Mouse (Mus musculus): ENCODE measurements at regions not wholly inside any gene's neighbourhood (a gene's known extent, or its start where the extent isn't known, plus 50 kb on each side); places are given as distances from the start of the nearest gene placed in this dataset.
"Not testable (repeated sequence)": the region's sequence is repeated elsewhere in the genome, so short reads cannot be mapped to it uniquely, and the experiment has no call there.

DNA sequence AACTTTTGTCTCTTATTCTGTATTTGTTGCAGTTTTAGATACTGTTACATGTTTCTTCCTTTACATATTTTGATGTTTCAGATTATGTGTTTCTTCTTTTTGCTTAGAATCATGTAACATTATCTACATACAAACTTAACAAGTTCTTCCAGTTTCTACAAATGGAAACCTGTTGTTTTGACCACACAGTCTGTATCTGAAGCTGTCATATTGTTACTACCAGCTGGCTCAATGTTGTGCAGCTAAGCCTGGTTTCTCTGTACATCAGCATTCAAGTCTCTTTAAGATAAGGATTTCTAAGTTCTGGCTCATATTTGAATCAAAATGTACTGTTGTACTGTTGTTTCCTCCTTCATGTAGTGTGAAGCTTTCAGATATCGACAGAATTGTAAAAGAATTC is 65.4 kb upstream of the Vps41 start:
- H3K27ac ChIP-seq = no peak overlapping the region
- H3K4me3 ChIP-seq (replicated peaks; ENCODE audit: low read depth, low read length) = no peak overlapping the region
- no peak overlapping the region for H3K4me2 ChIP-seq (ENCODE audit: low read length)
- H3K9ac ChIP-seq (ENCODE audit: low read depth, low read length) = no peak overlapping the region
- H3K36me3 ChIP-seq (ENCODE audit: insufficient read depth, low read length) = no peaks in the 10 kb centered on the region
- no peak for TF ChIP-seq CTCF (IDR thresholded peaks at IDR 0.05; ENCODE audit: low read depth)
- DNase-seq (ENCODE audit: low spot score) (no peak), ATAC-seq (replicated peaks; ENCODE audit: low FRiP score, low read depth) (no peak)
- H3K27me3 ChIP-seq (ENCODE audit: insufficient read depth, low read length) = no peaks in the 10 kb centered on the region
- WGBS = 86% methylated on average over 1 of the region's 1 CpGs
- no peaks in the 10 kb centered on the region for H3K4me1 ChIP-seq (replicated peaks; ENCODE audit: insufficient read depth, low read length)
- H3K9me3 ChIP-seq (replicated peaks; ENCODE audit: low read length) = no peaks in the 10 kb centered on the region

DNA sequence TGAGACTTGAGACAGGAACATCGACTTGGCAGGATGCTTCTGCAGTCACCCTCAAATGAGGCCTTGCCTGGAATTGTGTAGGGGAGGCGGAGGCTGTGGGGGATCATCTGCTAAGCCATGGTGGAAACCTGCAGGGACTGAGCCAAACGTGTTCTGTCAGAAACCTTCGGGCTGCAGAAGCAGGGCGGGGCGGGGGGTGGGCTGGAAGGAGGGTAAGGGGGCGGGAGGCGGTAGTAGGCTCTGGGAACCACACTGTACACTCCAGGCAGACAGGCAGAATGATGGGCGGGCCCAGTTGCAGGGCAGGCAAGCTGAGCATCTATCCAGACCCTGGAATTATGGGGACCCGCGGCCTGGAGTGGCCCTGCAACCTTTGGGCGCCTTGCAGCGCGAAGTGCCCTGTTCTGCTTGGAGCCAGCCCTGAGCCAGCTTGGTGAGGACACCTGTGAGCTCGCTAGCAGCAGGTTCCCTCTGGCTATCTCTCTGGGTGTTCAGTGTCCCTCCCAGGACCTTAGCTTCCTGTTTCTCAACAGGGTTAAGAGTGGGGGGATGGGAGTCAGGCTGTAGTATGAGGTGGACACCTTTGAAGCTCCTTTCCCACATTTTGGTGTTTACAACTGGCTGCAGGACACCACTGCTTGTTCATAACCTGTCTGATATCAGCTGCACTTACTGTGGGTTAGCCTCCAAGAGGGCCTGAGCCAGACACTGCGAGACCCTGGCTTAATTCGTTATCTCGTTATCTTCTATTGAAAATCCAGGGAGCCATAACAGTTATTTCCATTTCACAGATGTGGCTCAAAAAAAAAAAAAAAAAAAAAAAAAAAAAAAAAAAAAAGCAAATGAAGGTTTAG is 102.1 kb upstream of the Vps41 start:
- H3K9me3 ChIP-seq (replicated peaks; ENCODE audit: low read length) = no peaks in the 10 kb centered on the region
- peak; percentile 54 for ATAC-seq (replicated peaks; ENCODE audit: low FRiP score, low read depth)
- H3K36me3 ChIP-seq (ENCODE audit: insufficient read depth, low read length) = no peaks in the 10 kb centered on the region
- H3K9ac ChIP-seq (ENCODE audit: low read depth, low read length) = no peak overlapping the region
- no peak overlapping the region for H3K27ac ChIP-seq
- H3K27me3 ChIP-seq (ENCODE audit: insufficient read depth, low read length) = no peaks in the 10 kb centered on the region
- no peaks in the 10 kb centered on the region for H3K4me1 ChIP-seq (replicated peaks; ENCODE audit: insufficient read depth, low read length)
- no peak for DNase-seq (ENCODE audit: low spot score)
- WGBS = 16% methylated on average over 18 of the region's 18 CpGs
- H3K4me3 ChIP-seq (replicated peaks; ENCODE audit: low read depth, low read length) = no peak overlapping the region
- H3K4me2 ChIP-seq (ENCODE audit: low read length) = 0 out of 2 replicates have a peak overlapping the region, but pooled peaks have one; percentile 27
- TF ChIP-seq CTCF (IDR thresholded peaks at IDR 0.05; ENCODE audit: low read depth) = no peak

DNA sequence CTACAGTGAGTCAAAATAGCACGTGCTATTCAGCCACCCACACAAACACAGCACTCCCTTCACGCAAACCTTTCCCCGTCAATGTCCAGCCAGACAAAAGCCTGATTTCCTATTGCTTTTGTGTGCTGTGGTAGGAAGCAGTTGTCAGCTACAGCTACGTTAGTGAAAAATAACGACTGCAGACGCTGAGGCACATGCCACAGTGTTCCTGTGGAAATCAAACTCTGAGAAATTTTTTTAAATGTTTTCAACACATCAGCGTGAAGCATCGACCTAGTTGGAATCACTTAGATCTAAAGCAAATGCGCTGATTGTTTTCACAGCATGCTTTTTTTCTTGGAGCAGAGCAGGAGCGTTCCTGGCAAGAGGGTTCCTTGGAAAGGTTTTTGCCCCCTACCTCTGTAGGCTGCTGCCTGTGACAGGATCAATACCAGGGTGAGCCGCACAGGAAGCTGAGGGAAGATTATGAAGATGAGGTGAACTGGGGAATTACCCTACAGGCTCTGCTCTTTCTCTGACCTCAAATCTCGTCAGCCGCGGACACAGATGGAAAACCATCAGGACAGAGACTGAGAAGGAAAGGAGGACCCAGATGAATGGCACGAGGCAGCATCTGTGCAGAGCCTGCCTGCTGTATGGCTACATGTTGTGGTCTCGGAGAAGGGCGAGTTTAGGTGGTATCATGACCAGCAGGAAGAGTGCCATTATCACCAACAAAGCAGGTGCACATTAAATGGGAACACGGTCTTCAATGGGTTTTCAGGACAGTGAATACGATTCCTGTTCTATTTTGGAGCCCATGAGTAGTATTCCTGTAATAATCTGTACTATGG is 136.2 kb upstream of the Vps41 start:
- H3K36me3 ChIP-seq (ENCODE audit: insufficient read depth, low read length) = no peaks in the 10 kb centered on the region
- no peak overlapping the region for H3K9ac ChIP-seq (ENCODE audit: low read depth, low read length)
- no peak overlapping the region for H3K27ac ChIP-seq
- DNase-seq (ENCODE audit: low spot score) (no peak), ATAC-seq (replicated peaks; ENCODE audit: low FRiP score, low read depth) (no peak)
- no peaks in the 10 kb centered on the region for H3K27me3 ChIP-seq (ENCODE audit: insufficient read depth, low read length)
- WGBS = 58% methylated on average over 19 of the region's 19 CpGs
- H3K4me2 ChIP-seq (ENCODE audit: low read length) = no peak overlapping the region
- H3K4me3 ChIP-seq (replicated peaks; ENCODE audit: low read depth, low read length) = no peak overlapping the region
- no peaks in the 10 kb centered on the region for H3K4me1 ChIP-seq (replicated peaks; ENCODE audit: insufficient read depth, low read length)
- no peaks in the 10 kb centered on the region for H3K9me3 ChIP-seq (replicated peaks; ENCODE audit: low read length)
- TF ChIP-seq CTCF (IDR thresholded peaks at IDR 0.05; ENCODE audit: low read depth) = no peak

DNA sequence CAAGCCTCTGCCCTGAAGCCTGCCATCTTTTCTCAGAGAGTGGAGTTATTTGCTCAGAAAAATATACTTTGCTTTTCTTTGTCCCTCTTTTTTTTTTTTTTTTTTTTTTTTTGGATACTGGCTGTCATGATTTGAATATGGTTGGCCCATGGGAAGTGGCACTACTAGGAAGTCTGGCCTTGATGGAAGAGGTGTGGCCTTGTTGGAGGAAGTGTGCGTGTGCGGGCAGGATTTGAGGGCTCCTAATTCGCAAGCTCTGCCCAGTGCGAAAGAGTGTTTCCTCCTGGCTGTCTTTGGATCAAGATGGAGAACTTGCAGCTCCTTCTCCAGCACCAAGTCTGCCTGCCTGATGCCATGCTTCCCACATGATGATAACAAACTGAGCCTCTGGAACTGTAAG is 141.1 kb upstream of the Vps41 start:
- no peak for ATAC-seq (replicated peaks; ENCODE audit: low FRiP score, low read depth)
- no peak for TF ChIP-seq CTCF (IDR thresholded peaks at IDR 0.05; ENCODE audit: low read depth)
- WGBS = 74% methylated on average over 4 of the region's 4 CpGs

DNA sequence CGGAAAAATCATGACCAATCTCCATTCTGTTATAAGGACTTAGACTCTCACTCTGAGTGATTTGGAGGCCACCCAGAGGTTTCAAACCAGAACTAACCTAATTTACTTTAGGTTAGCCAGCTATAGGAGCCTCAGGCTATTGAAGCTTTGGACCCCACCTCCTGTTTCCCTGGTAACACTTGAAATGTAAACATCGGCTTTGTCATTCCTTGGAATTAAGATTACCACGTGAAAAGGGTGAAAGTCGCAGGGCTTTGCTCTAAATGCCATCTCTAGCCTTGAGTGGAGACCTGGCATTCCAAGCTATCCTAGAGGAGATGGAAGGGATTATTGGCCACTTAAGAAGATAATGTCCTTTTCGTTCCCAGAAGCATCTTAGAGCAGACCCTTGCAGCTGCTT is 141.5 kb upstream of the Vps41 start:
- 13% methylated on average over 5 of the region's 5 CpGs for WGBS
- Histone ChIP-seq H3K4me1 (replicated peaks; ENCODE audit: insufficient read depth, low read length) (no peaks in the 10 kb centered on the region), H3K4me3 (replicated peaks; ENCODE audit: low read depth, low read length) (no peak overlapping the region), H3K9me3 (replicated peaks; ENCODE audit: low read length) (no peaks in the 10 kb centered on the region), H3K27me3 (ENCODE audit: insufficient read depth, low read length) (no peaks in the 10 kb centered on the region), H3K9ac (ENCODE audit: low read depth, low read length) (no peak overlapping the region), H3K27ac (no peak overlapping the region), H3K4me2 (ENCODE audit: low read length) (no peak overlapping the region), H3K36me3 (ENCODE audit: insufficient read depth, low read length) (no peaks in the 10 kb centered on the region)
- DNase-seq (ENCODE audit: low spot score) = no peak
- ATAC-seq (replicated peaks; ENCODE audit: low FRiP score, low read depth) = no peak
- no peak for TF ChIP-seq CTCF (IDR thresholded peaks at IDR 0.05; ENCODE audit: low read depth)

More for the DNA sequence above, 141.1 kb upstream of the Vps41 start:
- no peaks in the 10 kb centered on the region for H3K9me3 ChIP-seq (replicated peaks; ENCODE audit: low read length)
- no peak overlapping the region for H3K4me2 ChIP-seq (ENCODE audit: low read length)
- H3K27me3 ChIP-seq (ENCODE audit: insufficient read depth, low read length) = no peaks in the 10 kb centered on the region
- no peak overlapping the region for H3K4me3 ChIP-seq (replicated peaks; ENCODE audit: low read depth, low read length)
- H3K36me3 ChIP-seq (ENCODE audit: insufficient read depth, low read length) = no peaks in the 10 kb centered on the region
- no peak overlapping the region for H3K9ac ChIP-seq (ENCODE audit: low read depth, low read length)
- H3K27ac ChIP-seq = no peak overlapping the region
- no peak for DNase-seq (ENCODE audit: low spot score)
- no peaks in the 10 kb centered on the region for H3K4me1 ChIP-seq (replicated peaks; ENCODE audit: insufficient read depth, low read length)

DNA sequence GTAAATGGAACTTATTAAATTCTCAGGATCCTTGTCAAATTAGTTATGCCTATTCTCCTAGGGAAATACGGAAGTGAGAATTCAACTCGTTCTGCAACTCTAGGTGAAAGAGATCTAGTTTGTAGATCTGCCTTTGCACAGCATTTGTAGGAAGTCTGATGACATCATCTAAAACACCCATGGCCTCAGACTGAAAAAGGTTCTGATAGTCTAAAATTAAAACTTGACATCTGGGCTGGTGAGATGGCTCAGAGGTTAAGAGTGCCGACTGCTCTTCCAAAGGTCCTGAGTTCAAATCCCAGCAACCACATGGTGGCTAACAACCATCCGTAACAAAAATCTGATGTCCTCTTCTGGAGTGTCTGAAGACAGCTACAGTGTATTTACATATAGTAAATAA is 144.5 kb upstream of the Pou6f2 start:
- not testable (repeated sequence) for H3K9me3 ChIP-seq (replicated peaks; ENCODE audit: low read length); ATAC-seq (replicated peaks; ENCODE audit: low FRiP score, low read depth); H3K4me1 ChIP-seq (replicated peaks; ENCODE audit: insufficient read depth, low read length); H3K4me3 ChIP-seq (replicated peaks; ENCODE audit: low read depth, low read length); H3K27me3 ChIP-seq (ENCODE audit: insufficient read depth, low read length); H3K4me2 ChIP-seq (ENCODE audit: low read length); H3K27ac ChIP-seq; H3K36me3 ChIP-seq (ENCODE audit: insufficient read depth, low read length); H3K9ac ChIP-seq (ENCODE audit: low read depth, low read length); DNase-seq (ENCODE audit: low spot score)
- 84% methylated on average over 4 of the region's 4 CpGs for WGBS
